Mouse (Mus musculus): ENCODE data around the gene Kif6. TPM values are rescaled to one million over a fixed set of nuclear protein-coding genes. Genes with fewer than 3 reads are reported as not detected.

The Kif6 gene
- polyA plus RNA-seq, 2 experiments: 1.1 TPM

DNA sequence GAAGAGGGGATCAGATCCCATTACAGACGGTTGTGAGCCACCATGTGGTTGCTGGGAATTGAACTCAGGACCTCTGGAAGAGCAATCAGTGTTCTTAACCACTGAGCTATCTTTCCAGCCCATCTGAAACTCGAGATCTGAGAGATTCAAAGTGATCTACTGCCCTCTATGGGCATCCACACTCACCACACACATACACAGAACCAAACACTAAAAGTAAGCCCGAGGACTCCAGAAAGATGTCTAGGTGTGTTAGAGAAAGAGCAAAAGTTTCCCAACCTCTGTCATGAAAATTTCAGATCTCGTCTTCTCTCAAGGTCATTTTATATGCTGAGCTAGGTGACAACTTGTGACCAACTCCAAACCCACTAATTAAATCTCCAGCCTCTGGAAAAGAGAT, 9.5 kb upstream of the Kif6 start:
- Histone ChIP-seq H3K36me3 (ENCODE audit: control insufficient read depth, insufficient read depth, low read length) (no peaks in the 10 kb centered on the region), H3K27me3 (ENCODE audit: control insufficient read depth, insufficient read depth, low read length) (no peaks in the 10 kb centered on the region), H3K4me1 (ENCODE audit: control insufficient read depth, insufficient read depth, low read length) (no peaks in the 10 kb centered on the region), H3K9me3 (ENCODE audit: control insufficient read depth, low read length) (0 out of 2 replicates have a peak, but pooled peaks cover 3% of the 10 kb centered on the region), H3K27ac (replicated peaks; ENCODE audit: low read depth, low read length) (no peak overlapping the region), H3K4me2 (replicated peaks; ENCODE audit: low read depth, low read length, severe bottlenecking) (no peak overlapping the region), H3K9ac (ENCODE audit: low read depth, low read length, severe bottlenecking) (no peak overlapping the region), H3K4me3 (replicated peaks; ENCODE audit: low read length) (no peak overlapping the region)
- TF ChIP-seq POLR2A (IDR thresholded peaks at IDR 0.05; ENCODE audit: borderline replicate concordance, extremely low read depth, insufficient read depth, insufficient read length): no peak
- DNase-seq (ENCODE audit: low spot score): no peak
- 80% methylated on average over 4 of the region's 4 CpGs for WGBS
- no peak for ATAC-seq (ENCODE audit: low FRiP score, low read depth)

DNA sequence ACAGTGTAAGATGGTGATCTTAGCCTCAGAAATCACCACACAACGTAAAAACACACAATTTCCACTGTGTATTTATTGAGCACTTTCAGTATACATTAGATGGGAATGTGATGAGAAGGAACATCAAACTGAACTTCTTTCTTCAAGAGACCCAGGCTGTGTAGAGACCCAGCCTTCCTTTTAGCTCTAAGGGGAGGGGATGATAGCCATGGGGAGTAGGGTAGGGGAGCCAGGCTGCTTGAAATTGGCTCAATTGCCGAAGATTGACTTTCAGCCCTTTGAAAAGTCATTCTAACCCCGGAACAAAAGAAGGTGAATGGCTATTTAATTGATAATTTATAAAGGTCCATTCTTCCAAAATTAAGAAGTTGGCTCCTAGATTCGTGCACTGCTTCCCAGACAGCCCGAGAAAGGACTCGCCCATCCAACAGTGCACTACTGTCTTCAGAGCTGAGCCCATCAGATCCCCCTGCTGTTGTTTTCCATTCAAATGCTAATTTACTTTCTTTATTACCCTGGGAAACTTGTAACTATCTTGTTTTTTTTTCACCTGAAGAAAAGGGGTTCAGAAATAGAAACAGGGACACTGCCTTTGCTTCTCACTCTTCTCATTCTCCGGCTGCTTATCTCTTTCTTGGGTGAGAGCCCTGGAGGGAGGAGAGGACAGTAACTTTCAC, 7.4 kb upstream of the Kif6 start:
- Histone ChIP-seq H3K9ac (ENCODE audit: low read depth, low read length, severe bottlenecking) (no peak overlapping the region), H3K4me3 (replicated peaks; ENCODE audit: low read length) (no peak overlapping the region), H3K27ac (replicated peaks; ENCODE audit: low read depth, low read length) (no peak overlapping the region), H3K4me1 (ENCODE audit: control insufficient read depth, insufficient read depth, low read length) (no peaks in the 10 kb centered on the region), H3K4me2 (replicated peaks; ENCODE audit: low read depth, low read length, severe bottlenecking) (no peak overlapping the region), H3K27me3 (ENCODE audit: control insufficient read depth, insufficient read depth, low read length) (no peaks in the 10 kb centered on the region), H3K9me3 (ENCODE audit: control insufficient read depth, low read length) (0 out of 2 replicates have a peak, but pooled peaks cover 3% of the 10 kb centered on the region), H3K36me3 (ENCODE audit: control insufficient read depth, insufficient read depth, low read length) (no peaks in the 10 kb centered on the region)
- no peak for TF ChIP-seq POLR2A (IDR thresholded peaks at IDR 0.05; ENCODE audit: borderline replicate concordance, extremely low read depth, insufficient read depth, insufficient read length)
- ATAC-seq (ENCODE audit: low FRiP score, low read depth): no peak
- no peak for DNase-seq (ENCODE audit: low spot score)
- 68% methylated on average over 7 of the region's 7 CpGs for WGBS

DNA sequence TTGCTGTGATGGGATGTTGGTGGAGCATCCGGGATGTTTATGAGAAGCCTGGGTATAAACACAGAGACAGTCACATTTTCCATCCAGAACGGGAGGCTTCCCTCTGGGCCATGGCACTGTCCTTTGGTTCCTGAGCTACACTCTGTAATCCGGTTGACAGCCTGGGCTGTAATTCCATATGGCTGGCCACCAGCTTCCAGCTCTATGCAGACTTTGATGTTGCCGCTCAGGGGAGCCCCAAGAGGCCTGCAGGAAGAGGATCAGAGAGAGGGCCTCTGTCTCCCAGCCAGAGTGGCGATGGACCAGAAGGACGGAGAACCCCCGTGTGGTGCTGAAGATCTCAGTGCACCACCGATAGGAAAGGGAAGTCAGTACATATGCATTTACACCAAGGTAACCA, 4.6 kb upstream of the Kif6 start:
- Histone ChIP-seq H3K27ac (replicated peaks; ENCODE audit: low read depth, low read length) (no peak overlapping the region), H3K4me3 (replicated peaks; ENCODE audit: low read length) (no peak overlapping the region), H3K4me1 (ENCODE audit: control insufficient read depth, insufficient read depth, low read length) (peaks cover 5% of the 10 kb centered on the region), H3K9me3 (ENCODE audit: control insufficient read depth, low read length) (no peaks in the 10 kb centered on the region), H3K36me3 (ENCODE audit: control insufficient read depth, insufficient read depth, low read length) (no peaks in the 10 kb centered on the region), H3K4me2 (replicated peaks; ENCODE audit: low read depth, low read length, severe bottlenecking) (no peak overlapping the region), H3K27me3 (ENCODE audit: control insufficient read depth, insufficient read depth, low read length) (no peaks in the 10 kb centered on the region), H3K9ac (ENCODE audit: low read depth, low read length, severe bottlenecking) (no peak overlapping the region)
- 27% methylated on average over 8 of the region's 8 CpGs for WGBS
- DNase-seq (ENCODE audit: low spot score) (no peak), ATAC-seq (ENCODE audit: low FRiP score, low read depth) (no peak)
- TF ChIP-seq POLR2A (IDR thresholded peaks at IDR 0.05; ENCODE audit: borderline replicate concordance, extremely low read depth, insufficient read depth, insufficient read length): no peak

DNA sequence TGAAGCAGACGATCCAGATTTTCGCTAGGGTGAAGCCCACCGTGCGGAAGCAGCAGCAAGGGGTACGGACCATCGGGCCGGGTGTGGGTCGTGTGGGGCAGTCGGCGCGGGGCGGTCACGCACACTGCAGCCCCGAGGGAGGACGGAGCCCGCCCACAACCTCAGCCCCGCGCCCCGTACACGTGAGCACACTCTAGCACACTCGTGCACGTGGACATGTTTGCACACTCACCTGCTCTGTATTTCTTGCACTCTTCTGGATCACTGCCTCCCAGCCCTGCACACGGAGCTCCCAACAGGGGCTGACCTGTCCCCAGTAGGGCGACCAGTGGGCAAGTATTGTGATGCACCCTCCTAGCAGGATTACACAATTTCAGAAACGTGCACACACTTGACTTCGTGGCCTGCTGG, 310 bp downstream of the Kif6 start:
- WGBS: 2% methylated on average over 21 of the region's 26 CpGs
- TF ChIP-seq POLR2A (IDR thresholded peaks at IDR 0.05; ENCODE audit: borderline replicate concordance, extremely low read depth, insufficient read depth, insufficient read length): no peak
- DNase-seq (ENCODE audit: low spot score) (peak; percentile 5), ATAC-seq (ENCODE audit: low FRiP score, low read depth) (peak; percentile 60)
- Histone ChIP-seq H3K4me1 (ENCODE audit: control insufficient read depth, insufficient read depth, low read length) (peaks cover 16% of the 10 kb centered on the region), H3K9ac (ENCODE audit: low read depth, low read length, severe bottlenecking) (peak overlapping the region; percentile 50), H3K27ac (replicated peaks; ENCODE audit: low read depth, low read length) (no peak overlapping the region), H3K36me3 (ENCODE audit: control insufficient read depth, insufficient read depth, low read length) (no peaks in the 10 kb centered on the region), H3K4me3 (replicated peaks; ENCODE audit: low read length) (peak overlapping the region; percentile 57), H3K9me3 (ENCODE audit: control insufficient read depth, low read length) (no peaks in the 10 kb centered on the region), H3K27me3 (ENCODE audit: control insufficient read depth, insufficient read depth, low read length) (no peaks in the 10 kb centered on the region), H3K4me2 (replicated peaks; ENCODE audit: low read depth, low read length, severe bottlenecking) (peak overlapping the region; percentile 93)

DNA sequence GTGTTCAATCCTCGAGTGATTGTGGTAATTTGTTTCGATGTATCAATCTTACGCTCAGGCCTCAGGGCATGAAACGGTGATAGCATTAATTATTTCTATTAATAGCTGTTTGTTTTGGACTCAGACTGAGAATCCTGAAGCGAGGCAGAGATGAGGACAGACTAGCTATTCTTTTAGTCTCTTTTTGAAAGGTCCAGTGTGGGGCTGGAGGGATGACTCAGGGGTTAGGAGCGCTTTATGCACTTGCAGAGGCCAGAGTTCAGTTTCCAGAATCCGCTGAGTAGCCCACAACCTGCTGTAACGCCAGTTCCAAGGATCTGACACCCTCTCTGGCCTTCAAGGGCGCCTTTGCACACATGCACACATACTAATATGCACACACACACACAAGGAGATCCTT, 9.6 kb downstream of the Kif6 start:
- Histone ChIP-seq H3K27me3 (ENCODE audit: control insufficient read depth, insufficient read depth, low read length) (no peaks in the 10 kb centered on the region), H3K36me3 (ENCODE audit: control insufficient read depth, insufficient read depth, low read length) (no peaks in the 10 kb centered on the region), H3K9ac (ENCODE audit: low read depth, low read length, severe bottlenecking) (no peak overlapping the region), H3K27ac (replicated peaks; ENCODE audit: low read depth, low read length) (no peak overlapping the region), H3K9me3 (ENCODE audit: control insufficient read depth, low read length) (no peaks in the 10 kb centered on the region), H3K4me2 (replicated peaks; ENCODE audit: low read depth, low read length, severe bottlenecking) (no peak overlapping the region), H3K4me3 (replicated peaks; ENCODE audit: low read length) (no peak overlapping the region), H3K4me1 (ENCODE audit: control insufficient read depth, insufficient read depth, low read length) (no peaks in the 10 kb centered on the region)
- TF ChIP-seq POLR2A (IDR thresholded peaks at IDR 0.05; ENCODE audit: borderline replicate concordance, extremely low read depth, insufficient read depth, insufficient read length): no peak
- 78% methylated on average over 9 of the region's 9 CpGs for WGBS
- DNase-seq (ENCODE audit: low spot score): no peak
- no peak for ATAC-seq (ENCODE audit: low FRiP score, low read depth)
